Mouse (Mus musculus): ENCODE results near the gene Adipor1. TPM values are rescaled to one million over a fixed set of nuclear protein-coding genes. Genes with fewer than 3 reads are reported as not detected.

The Adipor1 gene
- polyA plus RNA-seq, 1 experiment from 2014 or later: 91.1 TPM

- peaks cover 30% of the 10 kb centered on the region for H3K4me1 ChIP-seq
- H3K27me3 ChIP-seq: no peaks in the 10 kb centered on the region
- H3K9me3 ChIP-seq (replicated peaks): no peaks in the 10 kb centered on the region
- peaks cover 26% of the 10 kb centered on the region for H3K36me3 ChIP-seq
- ATAC-seq (replicated peaks; ENCODE audit: low FRiP score): peak; percentile 97
- 1% methylated on average over 43 of the region's 43 CpGs for WGBS
- H3K9ac ChIP-seq: peak within 1 kb of the TSS; percentile 65
- H3K4me2 ChIP-seq: peak within 1 kb of the TSS; percentile 80
- peak within 1 kb of the TSS; percentile 77 for H3K4me3 ChIP-seq (replicated peaks)
- peak within 1 kb of the TSS; percentile 88 for H3K27ac ChIP-seq
Measured at GRCm38 (mm10) chr1:134405509-134406413, 9.4 kb upstream of the Adipor1 start, which contains the start of gene Cyb5r1. Gene Cyb5r1, plus strand, starts transcription at chr1:134405559.

GRCm38 (mm10) chr1:134406414-134406771 lies 8.8 kb upstream of the Adipor1 start:
- peaks cover 30% of the 10 kb centered on the region for H3K4me1 ChIP-seq
- peak overlapping the region; percentile 65 for H3K9ac ChIP-seq
- no peak for ATAC-seq (replicated peaks; ENCODE audit: low FRiP score)
- H3K9me3 ChIP-seq (replicated peaks): no peaks in the 10 kb centered on the region
- H3K4me2 ChIP-seq: peak overlapping the region; percentile 80
- H3K27ac ChIP-seq: peak overlapping the region; percentile 88
- 25% methylated on average over 8 of the region's 8 CpGs for WGBS
- H3K4me3 ChIP-seq (replicated peaks): peak overlapping the region; percentile 77
- no peaks in the 10 kb centered on the region for H3K27me3 ChIP-seq
- peaks cover 31% of the 10 kb centered on the region for H3K36me3 ChIP-seq

GRCm38 (mm10) chr1:134408080-134408479 lies 7.1 kb upstream of the Adipor1 start:
- peak overlapping the region; percentile 83 for H3K27ac ChIP-seq
- H3K36me3 ChIP-seq: peaks cover 37% of the 10 kb centered on the region

GRCm38 (mm10) chr1:134411706-134412629 lies 3.2 kb upstream of the Adipor1 start:
- Histone ChIP-seq H3K4me1 (peaks cover 42% of the 10 kb centered on the region), H3K4me2 (no peak overlapping the region), H3K27ac (no peak overlapping the region), H3K9ac (no peak overlapping the region), H3K9me3 (replicated peaks) (no peaks in the 10 kb centered on the region), H3K36me3 (peaks cover 37% of the 10 kb centered on the region), H3K4me3 (replicated peaks) (no peak overlapping the region), H3K27me3 (no peaks in the 10 kb centered on the region)
- no peak for ATAC-seq (replicated peaks; ENCODE audit: low FRiP score)
- WGBS: 85% methylated on average over 9 of the region's 9 CpGs

More at GRCm38 (mm10) chr1:134408080-134408479, 7.1 kb upstream of the Adipor1 start:
- Histone ChIP-seq H3K4me1 (peaks cover 30% of the 10 kb centered on the region), H3K9ac (0 out of 2 replicates have a peak overlapping the region, but pooled peaks have one; percentile 15), H3K4me3 (replicated peaks) (peak overlapping the region; percentile 9; the same call in 1 of the 2 replicates), H3K27me3 (no peaks in the 10 kb centered on the region), H3K4me2 (peak overlapping the region; percentile 29), H3K9me3 (replicated peaks) (no peaks in the 10 kb centered on the region)
- ATAC-seq (replicated peaks; ENCODE audit: low FRiP score): 0 out of 2 replicates have a peak, but pooled peaks have one; percentile 19
- 43% methylated on average over 8 of the region's 8 CpGs for WGBS

GRCm38 (mm10) chr1:134414038-134414437 lies 1.1 kb upstream of the Adipor1 start:
- no peak for ATAC-seq (replicated peaks; ENCODE audit: low FRiP score)
- Histone ChIP-seq H3K4me2 (peak overlapping the region; percentile 61), H3K27ac (peak overlapping the region; percentile 96), H3K27me3 (no peaks in the 10 kb centered on the region), H3K4me3 (replicated peaks) (no peak overlapping the region), H3K9me3 (replicated peaks) (no peaks in the 10 kb centered on the region), H3K9ac (no peak overlapping the region), H3K36me3 (peaks cover 33% of the 10 kb centered on the region), H3K4me1 (peaks cover 43% of the 10 kb centered on the region)
- WGBS: 42% methylated on average over 2 of the region's 2 CpGs

- H3K36me3 ChIP-seq: peaks cover 27% of the 10 kb centered on the region
- H3K9ac ChIP-seq: peak overlapping the region; percentile 38
- WGBS: 13% methylated on average over 11 of the region's 11 CpGs
- H3K4me1 ChIP-seq: peaks cover 49% of the 10 kb centered on the region
- no peaks in the 10 kb centered on the region for H3K27me3 ChIP-seq
- H3K27ac ChIP-seq: peak overlapping the region; percentile 96
- H3K9me3 ChIP-seq (replicated peaks): no peaks in the 10 kb centered on the region
- peak; percentile 30 for ATAC-seq (replicated peaks; ENCODE audit: low FRiP score)
- H3K4me2 ChIP-seq: peak overlapping the region; percentile 61
- H3K4me3 ChIP-seq (replicated peaks): peak overlapping the region; percentile 90
Measured at GRCm38 (mm10) chr1:134414501-134415167, 544 bp upstream of the Adipor1 start.

GRCm38 (mm10) chr1:134418414-134418975 lies 3.3 kb downstream of the Adipor1 start:
- H3K4me2 ChIP-seq: no peak overlapping the region

GRCm38 (mm10) chr1:134419176-134419575 lies 4.0 kb downstream of the Adipor1 start:
- H3K27me3 ChIP-seq: no peaks in the 10 kb centered on the region
- H3K4me2 ChIP-seq: no peak overlapping the region
- H3K4me1 ChIP-seq: peaks cover 68% of the 10 kb centered on the region
- H3K9me3 ChIP-seq (replicated peaks): no peaks in the 10 kb centered on the region
- no peak for ATAC-seq (replicated peaks; ENCODE audit: low FRiP score)
- peaks cover 21% of the 10 kb centered on the region for H3K36me3 ChIP-seq
- no peak overlapping the region for H3K9ac ChIP-seq
- WGBS: 33% methylated on average over 1 of the region's 1 CpGs
- peak overlapping the region; percentile 57 for H3K27ac ChIP-seq
- no peak overlapping the region for H3K4me3 ChIP-seq (replicated peaks)

More at GRCm38 (mm10) chr1:134418414-134418975, 3.3 kb downstream of the Adipor1 start:
- no peaks in the 10 kb centered on the region for H3K9me3 ChIP-seq (replicated peaks)
- peaks cover 72% of the 10 kb centered on the region for H3K4me1 ChIP-seq
- 65% methylated on average over 2 of the region's 2 CpGs for WGBS
- no peak overlapping the region for H3K9ac ChIP-seq
- no peak for ATAC-seq (replicated peaks; ENCODE audit: low FRiP score)
- H3K27me3 ChIP-seq: no peaks in the 10 kb centered on the region
- H3K27ac ChIP-seq: no peak overlapping the region
- no peak overlapping the region for H3K4me3 ChIP-seq (replicated peaks)
- peaks cover 14% of the 10 kb centered on the region for H3K36me3 ChIP-seq

GRCm38 (mm10) chr1:134419751-134420458 lies 4.7 kb downstream of the Adipor1 start:
- peaks cover 61% of the 10 kb centered on the region for H3K4me1 ChIP-seq
- peak overlapping the region; percentile 57 for H3K27ac ChIP-seq
- H3K9ac ChIP-seq: no peak overlapping the region
- no peaks in the 10 kb centered on the region for H3K27me3 ChIP-seq
- H3K4me2 ChIP-seq: peak overlapping the region; percentile 13; the same call in 1 of the 2 replicates
- no peak overlapping the region for H3K4me3 ChIP-seq (replicated peaks)
- peaks cover 28% of the 10 kb centered on the region for H3K36me3 ChIP-seq
- no peaks in the 10 kb centered on the region for H3K9me3 ChIP-seq (replicated peaks)
- ATAC-seq (replicated peaks; ENCODE audit: low FRiP score): no peak
- 22% methylated on average over 5 of the region's 5 CpGs for WGBS

GRCm38 (mm10) chr1:134423911-134424310 lies 8.7 kb downstream of the Adipor1 start:
- Histone ChIP-seq H3K4me1 (peaks cover 32% of the 10 kb centered on the region), H3K36me3 (peaks cover 64% of the 10 kb centered on the region), H3K27me3 (no peaks in the 10 kb centered on the region), H3K9me3 (replicated peaks) (no peaks in the 10 kb centered on the region), H3K9ac (no peak overlapping the region), H3K27ac (no peak overlapping the region), H3K4me2 (no peak overlapping the region), H3K4me3 (replicated peaks) (no peak overlapping the region)
- WGBS: 71% methylated on average over 10 of the region's 10 CpGs
- no peak for ATAC-seq (replicated peaks; ENCODE audit: low FRiP score)
